Mouse (Mus musculus) stomach, postnatal 0 days (tissue): ENCODE results near the gene Frem3. TPM values are rescaled to one million over a fixed set of nuclear protein-coding genes. Genes with fewer than 3 reads are reported as not detected.
A peak's percentile ranks its signal among the peaks of the same experiment; 100 is the strongest.

Experiments used
- ATAC-seq: fragments of 200-750 bp; cut with Nextera tagmentation; 2 replicates; pipeline ENCODE4 v1.8.0; 2017; ENCODE audit not compliant: low FRiP score, low TSS enrichment
- DNase-seq: peaks from one replicate; pipeline ENCODE4 v3.0.0-alpha.2; 2016; ENCODE audit warnings: low spot score
- H3K27ac ChIP-seq: fragments of 300-500 bp; sonication (generic); replicated peaks from 2 replicates; pipeline ENCODE4 v1.5.1; 2014; ENCODE audit warnings: mild to moderate bottlenecking, control low read depth
- H3K27me3 ChIP-seq: fragments of 300-500 bp; sonication (generic); 2 replicates; pipeline ENCODE4 v1.6.1; 2014; ENCODE audit warnings: low read length; ENCODE audit not compliant: control insufficient read depth, insufficient read depth
- H3K36me3 ChIP-seq: fragments of 300-500 bp; sonication (generic); 2 replicates; pipeline ENCODE4 v1.6.1; 2014; ENCODE audit warnings: low read length, mixed read lengths; ENCODE audit not compliant: control insufficient read depth, insufficient read depth
- H3K4me1 ChIP-seq: fragments of 300-500 bp; sonication (generic); replicated peaks from 2 replicates; pipeline ENCODE4 v1.6.1; 2014; ENCODE audit warnings: antibody characterized with exemption; ENCODE audit not compliant: control insufficient read depth, insufficient read depth
- H3K4me2 ChIP-seq: fragments of 300-500 bp; sonication (generic); replicated peaks from 2 replicates; pipeline ENCODE4 v1.6.1; 2014; ENCODE audit warnings: low read depth, mild to moderate bottlenecking, control low read depth, moderate library complexity
- H3K4me3 ChIP-seq: fragments of 300-500 bp; sonication (generic); 2 replicates; pipeline ENCODE4 v1.5.1; 2014; ENCODE audit warnings: low read depth, low read length, control low read depth
- H3K9ac ChIP-seq: fragments of 300-500 bp; sonication (generic); 2 replicates; pipeline ENCODE4 v1.6.1; 2014; ENCODE audit warnings: mild to moderate bottlenecking, low read length, control low read depth, mixed read lengths
- H3K9me3 ChIP-seq: fragments of 300-500 bp; sonication (generic); 2 replicates; pipeline ENCODE4 v1.6.1; 2016; ENCODE audit warnings: low read length; ENCODE audit not compliant: control insufficient read depth
- CTCF ChIP-seq: IDR thresholded peaks from 2 replicates; pipeline ENCODE4 v1.5.1; 2016; ENCODE audit warnings: antibody characterized with exemption, low read depth, mild to moderate bottlenecking, moderate library complexity
- EP300 ChIP-seq: optimal IDR thresholded peaks from 2 replicates; pipeline ENCODE3; 2016; ENCODE audit warnings: antibody characterized with exemption
- WGBS: fragments of 180-500 bp; shearing (Covaris S2); extraction: QIAGEN DNeasy Blood & Tissue Kit; methylation state at CpG from one replicate; pipeline ENCODE4 v1.1.7; 2014; 5-methylcytosine and 5-hydroxymethylcytosine counted together
- polyA plus RNA-seq: library from polyadenylated mRNA; unstranded; fragments of >200 nt; fragmentation: Nextera tagmentation; extraction: Ambion mirVana; gene quantifications from 2 replicates; pipeline ENCODE4 v1.2.1, GENCODE M21; 2015

The Frem3 gene
- polyA plus RNA-seq, 1 experiment from 2014 or later: 0.06 TPM

DNA sequence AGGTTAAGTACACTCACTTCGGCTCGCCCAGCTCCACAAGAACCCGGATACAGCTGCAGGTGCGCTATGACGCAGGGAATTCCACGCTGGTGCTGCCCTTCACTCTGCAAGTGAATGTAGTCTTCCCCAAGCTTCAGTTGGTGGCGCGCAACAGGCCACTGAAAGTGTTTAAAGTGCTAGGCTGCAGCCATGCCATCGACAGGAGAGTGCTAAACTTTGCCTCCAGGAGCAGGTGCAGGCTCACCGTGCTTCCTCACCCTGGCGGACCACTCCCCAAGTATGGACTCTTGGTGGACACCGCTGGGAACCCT is 516 bp downstream of the Frem3 start:
- DNase-seq: peak; percentile 15
- 0 out of 2 replicates have a peak overlapping the region, but pooled peaks have one; percentile 23 for H3K4me2 ChIP-seq
- H3K36me3 ChIP-seq: no peaks in the 10 kb centered on the region
- no peaks in the 10 kb centered on the region for H3K9me3 ChIP-seq
- no peak for ATAC-seq
- no peaks in the 10 kb centered on the region for H3K4me1 ChIP-seq
- H3K9ac ChIP-seq: no peak overlapping the region
- H3K4me3 ChIP-seq: no peak overlapping the region
- no peak for TF ChIP-seq CTCF
- no peak for TF ChIP-seq EP300
- peaks cover 3% of the 10 kb centered on the region; the same call in 1 of the 2 replicates for H3K27me3 ChIP-seq
- H3K27ac ChIP-seq: no peak overlapping the region
- 4% methylated on average over 12 of the region's 12 CpGs for WGBS

DNA sequence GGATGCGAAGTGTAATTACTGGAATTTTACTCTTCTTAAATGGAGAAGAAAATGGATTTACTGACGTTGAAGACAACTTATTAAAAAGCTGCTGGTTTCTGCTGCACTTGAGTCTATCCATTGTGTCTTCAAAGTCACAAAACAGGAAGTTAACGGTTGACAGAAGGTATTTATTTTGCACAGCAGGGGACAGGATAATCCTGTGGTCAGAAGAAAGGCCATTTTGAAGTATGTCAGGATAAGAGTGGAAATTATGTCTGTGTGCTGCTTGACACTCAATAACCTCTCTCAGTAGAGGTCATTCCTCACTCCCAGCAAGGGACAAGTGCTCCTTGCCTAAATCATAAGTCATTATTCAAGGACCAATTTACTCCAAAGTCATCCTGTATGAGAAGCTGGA is 8.9 kb downstream of the Frem3 start:
- Histone ChIP-seq H3K27ac (no peak overlapping the region), H3K9ac (no peak overlapping the region), H3K4me2 (no peak overlapping the region), H3K4me3 (no peak overlapping the region), H3K27me3 (no peaks in the 10 kb centered on the region), H3K36me3 (no peaks in the 10 kb centered on the region), H3K4me1 (no peaks in the 10 kb centered on the region), H3K9me3 (no peaks in the 10 kb centered on the region)
- DNase-seq (no peak), ATAC-seq (no peak)
- no peak for TF ChIP-seq EP300
- TF ChIP-seq CTCF: no peak
- WGBS: 57% methylated on average over 3 of the region's 3 CpGs

DNA sequence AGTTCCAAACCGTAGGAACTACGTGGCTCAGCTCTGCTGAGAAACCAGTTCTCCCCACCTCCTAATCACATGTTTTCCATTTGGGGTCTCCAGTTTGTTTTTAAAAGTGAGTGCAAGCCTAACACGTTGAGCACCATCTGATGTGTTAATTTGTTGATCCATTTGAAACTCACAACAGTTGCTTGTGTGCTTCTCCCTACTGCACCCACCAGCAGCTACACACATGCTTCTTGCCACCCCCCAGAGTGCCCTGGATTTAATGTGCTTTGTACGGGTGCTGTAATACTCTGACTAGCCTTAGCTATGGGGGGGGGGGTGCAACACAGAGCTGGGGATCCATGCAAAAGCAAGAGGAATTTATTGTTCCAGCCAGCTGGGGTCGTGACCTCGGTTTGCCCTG is 36.5 kb downstream of the Frem3 start:
- no peaks in the 10 kb centered on the region for H3K27me3 ChIP-seq
- H3K4me3 ChIP-seq: no peak overlapping the region
- H3K36me3 ChIP-seq: no peaks in the 10 kb centered on the region
- no peaks in the 10 kb centered on the region for H3K4me1 ChIP-seq
- no peak overlapping the region for H3K4me2 ChIP-seq
- TF ChIP-seq CTCF (no peak), EP300 (no peak)
- H3K9me3 ChIP-seq: no peaks in the 10 kb centered on the region
- no peak overlapping the region for H3K9ac ChIP-seq
- no peak for ATAC-seq
- H3K27ac ChIP-seq: no peak overlapping the region
- no peak for DNase-seq
- WGBS: 61% methylated on average over 6 of the region's 6 CpGs

DNA sequence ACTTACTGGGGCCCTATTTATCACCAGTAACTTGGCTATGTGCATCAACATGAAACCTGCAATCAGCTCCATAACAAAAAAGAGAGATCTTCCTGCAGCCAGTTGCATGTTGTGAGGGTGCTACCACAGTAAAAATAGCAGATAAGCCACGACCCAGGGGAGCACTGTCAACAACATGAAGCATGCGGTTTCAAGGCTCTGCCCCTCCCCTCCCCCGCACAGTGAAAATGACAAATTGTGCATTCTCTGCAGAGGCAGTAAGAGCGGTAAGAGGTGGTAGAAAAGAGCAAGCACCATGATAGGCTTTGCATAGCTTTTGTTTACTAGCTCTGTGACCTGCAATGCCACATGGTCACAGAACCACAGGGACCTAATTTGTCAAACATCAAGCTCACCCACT is 46.8 kb downstream of the Frem3 start:
- 20% methylated on average over 4 of the region's 4 CpGs for WGBS
- H3K36me3 ChIP-seq: no peaks in the 10 kb centered on the region
- H3K9me3 ChIP-seq: no peaks in the 10 kb centered on the region
- H3K4me2 ChIP-seq: no peak overlapping the region
- no peak overlapping the region for H3K27ac ChIP-seq
- no peaks in the 10 kb centered on the region for H3K27me3 ChIP-seq
- H3K4me1 ChIP-seq: no peaks in the 10 kb centered on the region
- no peak for TF ChIP-seq EP300
- TF ChIP-seq CTCF: no peak
- H3K9ac ChIP-seq: no peak overlapping the region
- no peak overlapping the region for H3K4me3 ChIP-seq
- ATAC-seq: no peak
- no peak for DNase-seq

DNA sequence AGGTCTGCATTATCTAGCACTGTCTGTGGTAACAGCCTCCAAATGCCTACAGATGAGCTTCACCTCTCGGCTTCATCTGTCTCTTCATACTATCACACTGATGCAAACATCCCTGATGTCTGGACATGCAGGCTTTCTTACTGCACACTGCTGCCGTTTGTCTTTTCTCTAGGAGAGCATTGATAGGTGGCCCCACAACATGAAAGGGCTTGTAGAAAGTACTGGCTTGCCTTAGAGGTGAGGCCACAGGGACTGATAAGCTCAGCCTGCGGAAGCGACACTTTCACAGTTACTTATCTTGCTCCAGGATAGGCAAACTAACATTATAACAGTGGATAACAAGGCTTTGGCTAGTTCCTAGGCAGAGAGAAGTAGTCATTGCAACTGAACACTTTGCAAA is 50.2 kb downstream of the Frem3 start:
- H3K4me1 ChIP-seq: no peaks in the 10 kb centered on the region
- H3K36me3 ChIP-seq: no peaks in the 10 kb centered on the region
- no peak for DNase-seq
- TF ChIP-seq EP300: no peak
- no peak for TF ChIP-seq CTCF
- WGBS: 38% methylated on average over 4 of the region's 4 CpGs
- H3K27me3 ChIP-seq: no peaks in the 10 kb centered on the region
- no peak overlapping the region for H3K4me2 ChIP-seq
- no peak for ATAC-seq
- H3K9me3 ChIP-seq: no peaks in the 10 kb centered on the region
- H3K9ac ChIP-seq: no peak overlapping the region
- H3K27ac ChIP-seq: no peak overlapping the region
- no peak overlapping the region for H3K4me3 ChIP-seq

DNA sequence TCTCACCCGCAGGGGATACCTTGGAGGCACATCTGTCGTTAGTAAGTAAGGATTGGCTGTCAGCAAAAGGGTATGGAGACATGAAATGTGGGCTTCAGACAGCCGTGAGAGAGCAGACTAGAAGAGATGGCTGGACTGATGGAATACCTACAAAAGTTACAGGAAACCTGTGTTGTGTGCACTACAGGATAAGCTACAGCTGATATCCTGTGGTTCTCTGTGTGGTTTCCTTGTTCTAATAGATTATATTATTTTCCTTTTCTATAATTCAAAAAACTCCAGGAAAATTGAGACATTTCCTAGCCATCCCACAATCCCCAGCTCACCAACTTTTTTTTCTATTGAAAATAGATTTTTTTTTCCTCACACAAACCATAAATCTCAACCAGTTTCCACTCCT is 52.6 kb downstream of the Frem3 start:
- TF ChIP-seq CTCF: no peak
- no peak for TF ChIP-seq EP300
- ATAC-seq (no peak), DNase-seq (no peak)
- Histone ChIP-seq H3K36me3 (no peaks in the 10 kb centered on the region), H3K4me3 (no peak overlapping the region), H3K4me1 (no peaks in the 10 kb centered on the region), H3K9ac (no peak overlapping the region), H3K9me3 (no peaks in the 10 kb centered on the region), H3K27me3 (no peaks in the 10 kb centered on the region), H3K27ac (no peak overlapping the region), H3K4me2 (no peak overlapping the region)
- WGBS: 68% methylated on average over 3 of the region's 3 CpGs
